Mouse (Mus musculus) heart, postnatal 0 days (tissue): Measurements from ENCODE around the gene Tmem121.

ENCODE experiments used
- CTCF ChIP-seq: IDR thresholded peaks from 2 replicates; pipeline ENCODE4 v1.5.1; 2016; ENCODE audit warnings: antibody characterized with exemption, control low read depth, low read depth
- EP300 ChIP-seq: IDR thresholded peaks from 2 replicates; pipeline ENCODE4 v1.6.1; 2016; ENCODE audit warnings: antibody characterized with exemption, low read depth

- no peak for TF ChIP-seq EP300
- no peak for TF ChIP-seq CTCF
Measured at GRCm38 (mm10) chr12:113138291-113138690, 47.4 kb upstream of the Tmem121 start.
